Mouse (Mus musculus) thymus, adult 18-20 months (tissue): Measurements from ENCODE around the gene Cend1.
A peak's percentile ranks its signal among the peaks of the same experiment; 100 is the strongest.
"Not testable (repeated sequence)": the region's sequence is repeated elsewhere in the genome, so short reads cannot be mapped to it uniquely, and the experiment has no call there.

Experiments
- DNase-seq, 2 experiments: peaks; one replicate each; pipeline ENCODE4 v3.0.0; 2022; ENCODE audit warnings: mixed read lengths in 2 of 2

The Cend1 gene

GRCm38 (mm10) chr7:141464603-141465201 lies 35.4 kb upstream of the Cend1 start:
- no peak for DNase-seq

- DNase-seq: no peak
Observed at GRCm38 (mm10) chr7:141463824-141464602, 34.7 kb upstream of the Cend1 start.

GRCm38 (mm10) chr7:141462333-141462821 lies 33.1 kb upstream of the Cend1 start:
- no peak for DNase-seq

GRCm38 (mm10) chr7:141461521-141462332 lies 32.4 kb upstream of the Cend1 start:
- no peak for DNase-seq

GRCm38 (mm10) chr7:141460391-141461113 lies 31.3 kb upstream of the Cend1 start, which contains the start of gene Cracr2b:
Gene Cracr2b (plus strand): TSS chr7:141461094.
- DNase-seq: no peak

- DNase-seq: no peak
Observed at GRCm38 (mm10) chr7:141460001-141460390, 30.7 kb upstream of the Cend1 start.

- DNase-seq: no peak
Observed at GRCm38 (mm10) chr7:141459301-141459711, 30.0 kb upstream of the Cend1 start.

GRCm38 (mm10) chr7:141458661-141459060 lies 29.4 kb upstream of the Cend1 start:
- DNase-seq: no peak

GRCm38 (mm10) chr7:141457986-141458660 lies 28.8 kb upstream of the Cend1 start:
- DNase-seq: no peak

- no peak for DNase-seq
Observed at GRCm38 (mm10) chr7:141457236-141457635, 27.9 kb upstream of the Cend1 start.

GRCm38 (mm10) chr7:141456739-141457138 lies 27.4 kb upstream of the Cend1 start:
- no peak for DNase-seq

GRCm38 (mm10) chr7:141455610-141456314 lies 26.5 kb upstream of the Cend1 start:
- DNase-seq: peak in 1 of 2 experiments; percentile 59

- peak; percentile 89 to 93 for DNase-seq
Observed at GRCm38 (mm10) chr7:141454967-141455551, 25.8 kb upstream of the Cend1 start, which contains the start of gene Pnpla2. Gene Pnpla2 (plus strand): TSS chr7:141455198.

- DNase-seq: no peak
Observed at GRCm38 (mm10) chr7:141453636-141454035, 24.3 kb upstream of the Cend1 start.

- no peak for DNase-seq
Observed at GRCm38 (mm10) chr7:141451928-141452327, 22.6 kb upstream of the Cend1 start.

GRCm38 (mm10) chr7:141447110-141447991 lies 18.1 kb upstream of the Cend1 start, which contains the start of gene Rplp2:
Gene Rplp2 (plus strand): TSS chr7:141447370.
- DNase-seq: peak; percentile 87 to 91

- DNase-seq: not testable (repeated sequence)
Observed at GRCm38 (mm10) chr7:141446374-141446773, 17.1 kb upstream of the Cend1 start.

GRCm38 (mm10) chr7:141443828-141444237 lies 14.5 kb upstream of the Cend1 start, which contains the start of gene Pidd1:
Gene Pidd1 (minus strand): TSS chr7:141444025.
- peak; percentile 59 to 61 for DNase-seq

GRCm38 (mm10) chr7:141443081-141443821 lies 14.0 kb upstream of the Cend1 start:
- peak in 1 of 2 experiments; percentile 44 for DNase-seq
